Mouse (Mus musculus): ENCODE measurements at regions not wholly inside any gene's neighbourhood (a gene's known extent, or its start where the extent isn't known, plus 50 kb on each side); places are given as distances from the start of the nearest gene placed in this dataset.

DNA sequence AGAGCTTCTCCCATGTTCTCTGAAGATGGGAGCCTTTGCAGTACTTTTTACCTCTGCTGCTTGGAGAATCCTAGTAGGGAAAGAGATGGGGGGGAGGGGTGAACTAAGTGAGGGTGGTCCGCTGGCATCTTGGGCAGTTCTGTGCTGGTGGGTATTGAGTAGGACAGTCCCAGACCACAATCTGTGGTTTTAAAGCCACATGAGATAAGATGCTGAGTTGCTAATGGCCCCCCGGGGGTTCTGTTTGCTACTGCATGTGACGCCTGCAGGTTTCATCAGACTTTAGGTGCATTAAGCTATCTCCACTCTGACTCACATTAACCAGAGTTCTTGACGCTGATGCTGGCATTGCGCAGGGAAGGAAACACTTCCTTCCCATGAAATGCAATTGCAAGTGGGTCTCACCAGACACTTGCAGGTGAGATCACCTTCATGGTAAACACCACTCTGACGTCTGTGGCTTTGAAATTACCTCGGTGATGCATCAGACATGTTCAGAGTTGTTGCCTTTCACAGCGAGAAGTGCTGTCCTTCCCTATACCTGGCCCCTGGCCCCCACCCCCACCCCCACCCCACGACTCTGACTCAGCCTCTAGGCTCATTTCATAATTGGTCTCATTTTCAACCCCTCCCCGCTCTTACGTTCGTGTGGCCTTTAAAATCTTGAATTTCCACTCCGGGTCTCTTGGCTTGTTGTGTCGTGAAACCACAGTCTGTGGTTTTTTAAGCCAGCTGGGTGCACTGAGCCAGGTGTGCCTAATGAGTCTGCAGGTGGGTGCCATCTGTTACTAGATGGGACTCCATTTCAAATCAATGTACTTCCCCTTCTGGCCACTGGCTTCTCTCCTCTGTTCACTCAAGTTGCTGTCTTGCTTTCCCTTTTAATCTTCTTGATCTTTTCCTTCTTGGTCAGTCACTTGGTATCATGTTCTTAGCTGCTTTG, 94.8 kb upstream of the Synm start:
- no peak overlapping the region for H3K4me3 ChIP-seq (ENCODE audit: insufficient read depth, poor library complexity, severe bottlenecking)
- H3K36me3 ChIP-seq (ENCODE audit: control insufficient read depth, insufficient read depth): no peaks in the 10 kb centered on the region
- H3K79me3 ChIP-seq (ENCODE audit: low read depth): no peaks in the 10 kb centered on the region
- H3K79me2 ChIP-seq (ENCODE audit: control insufficient read depth, insufficient read depth): no peaks in the 10 kb centered on the region
- no peak overlapping the region for H3ac ChIP-seq (ENCODE audit: control insufficient read depth, insufficient read length, low read depth)
- no peak for TF ChIP-seq MYOD1 (IDR thresholded peaks at IDR 0.05; ENCODE audit: control insufficient read depth, insufficient read length, low read depth)
- peaks cover 7% of the 10 kb centered on the region for H3K27me3 ChIP-seq (ENCODE audit: control insufficient read depth, insufficient read depth, insufficient read length)

- Histone ChIP-seq H3ac (ENCODE audit: control insufficient read depth, insufficient read length, low read depth) (no peak overlapping the region), H3K27me3 (ENCODE audit: control insufficient read depth, insufficient read depth, insufficient read length) (peaks cover 12% of the 10 kb centered on the region), H3K79me3 (ENCODE audit: low read depth) (no peaks in the 10 kb centered on the region), H3K36me3 (ENCODE audit: control insufficient read depth, insufficient read depth) (no peaks in the 10 kb centered on the region), H3K79me2 (ENCODE audit: control insufficient read depth, insufficient read depth) (no peaks in the 10 kb centered on the region), H3K4me3 (ENCODE audit: insufficient read depth, poor library complexity, severe bottlenecking) (no peak overlapping the region)
- TF ChIP-seq MAX (IDR thresholded peaks at IDR 0.05): no peak
- no peak for TF ChIP-seq USF1 (IDR thresholded peaks at IDR 0.05; ENCODE audit: low read depth)
- TF ChIP-seq CEBPB (IDR thresholded peaks at IDR 0.05; ENCODE audit: low read depth): no peak
- no peak for TF ChIP-seq MYOD1 (IDR thresholded peaks at IDR 0.05; ENCODE audit: control insufficient read depth, insufficient read length, low read depth)
- no peak for TF ChIP-seq CTCF (IDR thresholded peaks at IDR 0.05; ENCODE audit: control insufficient read depth, insufficient read depth, insufficient read length)
- TF ChIP-seq MYOG (IDR thresholded peaks at IDR 0.05; ENCODE audit: control insufficient read depth, extremely low read depth, insufficient read length): no peak
- no peak for TF ChIP-seq FOSL1 (IDR thresholded peaks at IDR 0.05; ENCODE audit: insufficient read depth, low read length, poor library complexity, severe bottlenecking)
These were observed 93.3 kb upstream of the Synm start for GRCm38 (mm10) chr7:67852859-67853258.

- H3K27me3 ChIP-seq (ENCODE audit: control insufficient read depth, insufficient read depth, insufficient read length): peaks cover 22% of the 10 kb centered on the region
- no peaks in the 10 kb centered on the region for H3K36me3 ChIP-seq (ENCODE audit: control insufficient read depth, insufficient read depth)
- H3K79me2 ChIP-seq (ENCODE audit: control insufficient read depth, insufficient read depth): no peaks in the 10 kb centered on the region
- no peaks in the 10 kb centered on the region for H3K79me3 ChIP-seq (ENCODE audit: low read depth)
- no peak for TF ChIP-seq CTCF (IDR thresholded peaks at IDR 0.05; ENCODE audit: control insufficient read depth, insufficient read depth, insufficient read length)
- TF ChIP-seq MAX (IDR thresholded peaks at IDR 0.05): no peak
- no peak for TF ChIP-seq MYOG (IDR thresholded peaks at IDR 0.05; ENCODE audit: control insufficient read depth, extremely low read depth, insufficient read length)
- no peak for TF ChIP-seq MYOD1 (IDR thresholded peaks at IDR 0.05; ENCODE audit: control insufficient read depth, insufficient read length, low read depth)
- no peak for TF ChIP-seq FOSL1 (IDR thresholded peaks at IDR 0.05; ENCODE audit: insufficient read depth, low read length, poor library complexity, severe bottlenecking)
- no peak for TF ChIP-seq USF1 (IDR thresholded peaks at IDR 0.05; ENCODE audit: low read depth)
- no peak for TF ChIP-seq CEBPB (IDR thresholded peaks at IDR 0.05; ENCODE audit: low read depth)
- H3ac ChIP-seq (ENCODE audit: control insufficient read depth, insufficient read length, low read depth): no peak overlapping the region
- H3K4me3 ChIP-seq (ENCODE audit: insufficient read depth, poor library complexity, severe bottlenecking): no peak overlapping the region
These were observed 89.9 kb upstream of the Synm start for GRCm38 (mm10) chr7:67849509-67849862.

DNA sequence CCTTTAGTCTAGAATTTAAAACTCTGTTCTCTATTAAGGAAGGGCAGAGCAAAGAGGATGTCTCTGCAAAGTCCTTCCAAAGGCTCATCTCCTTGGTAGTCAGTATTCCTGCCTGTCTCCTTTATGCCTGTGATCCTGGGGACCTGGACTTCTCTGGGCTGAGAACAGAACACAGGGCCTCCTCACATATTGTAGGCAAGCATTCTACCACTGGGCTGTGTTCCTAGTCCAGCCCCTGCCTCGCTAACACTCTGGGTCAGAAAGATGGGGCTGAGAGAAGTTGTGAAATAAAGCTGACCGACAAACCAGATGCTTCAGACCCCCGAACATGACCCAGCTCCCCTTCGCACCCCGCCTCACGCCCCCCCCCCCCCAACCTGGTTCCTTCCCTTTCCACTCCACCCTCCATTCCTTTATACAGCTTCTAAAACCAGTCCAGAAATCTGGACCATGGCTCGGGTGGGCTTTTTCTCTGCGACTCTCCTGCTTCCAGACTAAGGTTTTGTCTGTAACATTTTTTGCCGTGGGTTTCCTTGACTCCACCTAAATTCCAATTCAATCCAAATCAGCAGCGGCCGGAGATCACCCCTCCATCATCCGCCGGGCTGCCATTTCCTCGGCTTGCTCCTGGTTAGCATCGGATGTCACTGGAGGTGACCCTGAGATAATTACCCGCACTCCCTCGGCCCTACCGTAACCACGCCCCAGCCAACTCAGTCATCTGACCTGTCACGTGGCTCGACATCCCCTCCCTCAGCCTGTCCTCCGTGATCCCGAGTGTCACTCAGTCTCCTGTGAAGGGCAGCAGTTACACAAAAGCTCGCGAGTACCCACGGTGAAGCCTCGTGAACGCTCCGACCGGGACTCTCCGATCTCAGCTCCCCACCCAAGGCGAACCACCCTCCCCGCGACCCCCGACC, 89.3 kb upstream of the Synm start:
- Histone ChIP-seq H3K36me3 (ENCODE audit: control insufficient read depth, insufficient read depth) (no peaks in the 10 kb centered on the region), H3K79me2 (ENCODE audit: control insufficient read depth, insufficient read depth) (no peaks in the 10 kb centered on the region), H3K27me3 (ENCODE audit: control insufficient read depth, insufficient read depth, insufficient read length) (peaks cover 23% of the 10 kb centered on the region), H3K79me3 (ENCODE audit: low read depth) (no peaks in the 10 kb centered on the region), H3K4me3 (ENCODE audit: insufficient read depth, poor library complexity, severe bottlenecking) (no peak overlapping the region), H3ac (ENCODE audit: control insufficient read depth, insufficient read length, low read depth) (no peak overlapping the region)
- TF ChIP-seq CEBPB (IDR thresholded peaks at IDR 0.05; ENCODE audit: low read depth) (no peak), MYOG (IDR thresholded peaks at IDR 0.05; ENCODE audit: control insufficient read depth, extremely low read depth, insufficient read length) (no peak), MYOD1 (IDR thresholded peaks at IDR 0.05; ENCODE audit: control insufficient read depth, insufficient read length, low read depth) (no peak)

- no peak for TF ChIP-seq CEBPB (IDR thresholded peaks at IDR 0.05; ENCODE audit: low read depth)
- Histone ChIP-seq H3K79me2 (ENCODE audit: control insufficient read depth, insufficient read depth) (no peaks in the 10 kb centered on the region), H3K36me3 (ENCODE audit: control insufficient read depth, insufficient read depth) (no peaks in the 10 kb centered on the region), H3K27me3 (ENCODE audit: control insufficient read depth, insufficient read depth, insufficient read length) (peaks cover 28% of the 10 kb centered on the region), H3K4me3 (ENCODE audit: insufficient read depth, poor library complexity, severe bottlenecking) (no peak overlapping the region), H3K79me3 (ENCODE audit: low read depth) (no peaks in the 10 kb centered on the region), H3ac (ENCODE audit: control insufficient read depth, insufficient read length, low read depth) (no peak overlapping the region)
These were observed 87.3 kb upstream of the Synm start for GRCm38 (mm10) chr7:67846796-67847195.

- TF ChIP-seq FOSL1 (IDR thresholded peaks at IDR 0.05; ENCODE audit: insufficient read depth, low read length, poor library complexity, severe bottlenecking) (no peak), MYOG (IDR thresholded peaks at IDR 0.05; ENCODE audit: control insufficient read depth, extremely low read depth, insufficient read length) (no peak)
- H3K79me3 ChIP-seq (ENCODE audit: low read depth): no peaks in the 10 kb centered on the region
- no peak overlapping the region for H3K4me3 ChIP-seq (ENCODE audit: insufficient read depth, poor library complexity, severe bottlenecking)
These were observed 77.4 kb upstream of the Synm start for GRCm38 (mm10) chr7:67836984-67837383.

More at GRCm38 (mm10) chr7:67836984-67837383, 77.4 kb upstream of the Synm start:
- Histone ChIP-seq H3ac (ENCODE audit: control insufficient read depth, insufficient read length, low read depth) (no peak overlapping the region), H3K27me3 (ENCODE audit: control insufficient read depth, insufficient read depth, insufficient read length) (peaks cover 5% of the 10 kb centered on the region), H3K36me3 (ENCODE audit: control insufficient read depth, insufficient read depth) (no peaks in the 10 kb centered on the region), H3K79me2 (ENCODE audit: control insufficient read depth, insufficient read depth) (no peaks in the 10 kb centered on the region)
